Mouse (Mus musculus): ENCODE measurements at regions not wholly inside any gene's neighbourhood (a gene's known extent, or its start where the extent isn't known, plus 50 kb on each side); places are given as distances from the start of the nearest gene placed in this dataset.

GRCm38 (mm10) chr8:10906353-10906752 is 101.9 kb downstream of the Irs2 start:
- no peak for DNase-seq

DNA sequence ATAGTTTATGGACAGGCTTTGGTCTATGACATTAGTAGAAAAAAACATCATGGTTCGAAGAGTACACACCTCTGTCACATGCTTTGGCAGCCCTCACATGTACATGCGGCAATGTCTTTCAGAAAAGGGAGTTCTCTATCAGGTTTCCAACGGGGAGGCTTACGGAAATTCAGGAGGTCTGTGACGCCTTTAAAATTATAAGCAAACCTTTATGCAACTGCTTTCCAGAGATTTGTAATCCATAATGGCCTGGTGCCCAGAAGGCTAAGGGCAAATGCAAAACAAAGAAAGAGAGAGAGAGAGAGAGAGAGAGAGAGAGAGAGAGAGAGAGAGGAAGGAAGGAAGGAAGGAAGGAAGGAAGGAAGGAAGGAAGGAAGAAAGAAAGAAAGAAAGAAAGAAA is 102.5 kb downstream of the Irs2 start:
- no peak for DNase-seq

- DNase-seq = no peak
Observed at GRCm38 (mm10) chr8:10903957-10904356, 104.3 kb downstream of the Irs2 start.

- DNase-seq = no peak
Observed at GRCm38 (mm10) chr8:10901954-10902353, 106.3 kb downstream of the Irs2 start.

GRCm38 (mm10) chr8:10901014-10901413 is 107.2 kb downstream of the Irs2 start:
- peak in 1 of 2 experiments; percentile 45 for DNase-seq

DNA sequence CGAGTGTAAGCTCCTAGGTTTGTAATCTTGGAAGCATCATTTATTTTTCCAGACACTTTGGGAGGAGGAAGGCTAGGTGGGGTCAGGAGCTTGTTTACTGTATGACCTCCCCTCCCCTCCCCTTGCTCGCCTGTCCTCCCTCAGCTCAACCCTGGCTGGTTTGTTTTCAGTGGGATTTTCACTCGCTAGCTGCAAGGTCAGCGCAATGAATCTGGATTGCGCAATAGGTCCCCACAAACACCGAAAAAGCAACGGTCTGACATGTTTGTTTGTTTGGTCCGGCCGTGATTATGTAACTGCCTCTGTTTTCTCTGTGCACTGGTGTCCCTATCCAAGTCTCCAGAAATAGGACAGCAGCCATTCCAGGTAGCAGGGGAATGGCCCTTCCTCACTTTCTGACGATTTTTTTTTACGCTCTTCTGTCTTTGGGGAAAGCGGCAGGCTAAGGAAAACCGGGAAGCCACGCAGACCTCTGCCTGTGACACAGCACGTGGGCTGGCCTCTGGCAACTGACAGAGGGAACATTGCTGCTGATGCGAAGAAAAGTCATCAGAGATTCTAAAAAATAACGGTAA is 108.6 kb downstream of the Irs2 start:
- peak; percentile 74 to 81 for DNase-seq

GRCm38 (mm10) chr8:10898562-10899527 is 109.4 kb downstream of the Irs2 start:
- peak; percentile 41 to 49 for DNase-seq

- no peak for DNase-seq
Observed at GRCm38 (mm10) chr8:10897573-10897972, 110.7 kb downstream of the Irs2 start.

GRCm38 (mm10) chr8:10895178-10895577 is 113.1 kb downstream of the Irs2 start:
- DNase-seq = peak in 1 of 2 experiments; percentile 53

- no peak for DNase-seq
Observed at GRCm38 (mm10) chr8:10894306-10894705, 114.0 kb downstream of the Irs2 start.

- no peak for DNase-seq
Observed at GRCm38 (mm10) chr8:10893709-10894108, 114.5 kb downstream of the Irs2 start.

GRCm38 (mm10) chr8:10891906-10892305 is 116.4 kb downstream of the Irs2 start:
- DNase-seq = no peak

GRCm38 (mm10) chr8:10891440-10891839 is 116.8 kb downstream of the Irs2 start:
- no peak for DNase-seq

GRCm38 (mm10) chr8:10885452-10885851 is 122.8 kb downstream of the Irs2 start:
- no peak for DNase-seq

GRCm38 (mm10) chr8:10883418-10883817 is 124.8 kb downstream of the Irs2 start:
- DNase-seq = peak; percentile 64 to 76

- DNase-seq = peak; percentile 42 to 45
Observed at GRCm38 (mm10) chr8:10882381-10882780, 125.9 kb downstream of the Irs2 start.

DNA sequence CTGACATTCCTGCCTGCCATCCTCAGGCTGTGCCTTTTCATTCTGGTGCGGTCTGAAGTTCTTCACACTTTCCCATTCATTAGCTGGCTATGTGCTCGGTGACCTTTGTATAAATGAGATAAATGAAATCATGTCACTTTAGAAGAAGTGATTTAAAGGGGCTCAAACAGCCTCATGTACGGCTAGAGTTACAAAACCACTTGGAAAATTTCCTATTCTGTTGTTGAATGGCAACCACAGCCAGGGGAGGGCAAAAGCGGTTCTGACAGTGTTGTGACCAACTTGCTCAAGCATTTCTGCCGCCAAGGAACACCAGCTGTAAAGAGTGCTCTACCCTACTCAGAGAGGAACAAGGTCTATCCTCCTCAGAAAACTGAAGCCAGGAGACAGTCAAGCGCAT is 128.4 kb downstream of the Irs2 start:
- no peak for DNase-seq

DNA sequence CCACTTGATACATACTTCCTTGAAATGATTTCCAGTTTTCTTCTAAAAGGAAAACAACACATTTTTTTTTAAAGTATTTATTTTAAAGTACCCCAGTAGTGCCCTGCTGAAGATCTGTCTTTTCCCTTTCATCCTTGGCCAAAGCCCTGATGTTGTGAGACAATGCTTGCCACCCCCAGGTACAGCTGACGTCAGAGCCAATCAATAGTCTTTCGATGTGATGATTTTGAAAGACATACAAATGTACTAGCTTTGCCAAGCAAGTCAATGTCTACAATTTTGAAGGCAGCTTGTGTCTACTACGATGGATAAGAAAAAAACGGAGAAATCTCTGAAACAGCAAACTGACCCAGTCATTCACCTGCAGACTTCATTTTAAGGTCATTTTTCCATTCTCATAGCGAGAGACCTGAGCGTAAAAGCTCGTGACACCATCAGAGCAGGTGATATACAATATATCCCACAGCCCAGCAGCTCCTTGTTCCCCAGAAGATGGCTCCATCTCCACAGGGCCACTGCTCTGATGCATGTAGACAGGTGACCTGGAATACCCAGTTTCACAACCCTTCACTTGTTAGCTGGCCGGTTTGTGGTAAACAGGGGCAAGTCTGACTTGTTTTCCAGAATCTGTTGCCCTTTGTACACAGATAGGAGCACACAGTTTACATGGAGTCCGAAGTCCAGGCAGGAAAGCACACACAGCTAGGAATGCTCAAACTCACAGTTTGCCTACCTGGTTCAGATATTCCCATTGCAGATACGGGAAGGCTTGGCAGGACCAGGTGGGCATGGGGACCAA is 129.0 kb downstream of the Irs2 start:
- no peak for DNase-seq

GRCm38 (mm10) chr8:10878371-10878770 is 129.9 kb downstream of the Irs2 start:
- DNase-seq = no peak

GRCm38 (mm10) chr8:10875170-10875569 is 133.1 kb downstream of the Irs2 start:
- DNase-seq = no peak

DNA sequence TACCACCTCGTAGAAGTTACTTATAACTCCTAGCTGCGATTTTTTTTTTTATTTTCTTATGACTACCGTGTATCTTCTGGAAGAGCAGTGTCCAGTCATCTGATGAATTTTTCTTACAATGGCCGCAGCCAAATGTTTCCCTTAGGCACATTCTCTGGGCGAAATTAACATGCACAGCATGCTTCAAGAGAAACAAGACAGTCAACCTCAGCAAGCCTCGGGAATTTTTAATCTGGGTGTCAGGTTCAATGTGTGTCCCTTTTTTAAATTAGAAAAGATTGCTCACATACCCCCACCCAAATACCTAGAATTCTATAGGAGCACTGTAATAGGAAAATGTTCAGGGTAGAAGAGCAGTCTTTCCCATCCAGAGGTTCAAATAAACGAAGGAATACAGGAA is 136.8 kb downstream of the Irs2 start:
- DNase-seq = no peak

DNA sequence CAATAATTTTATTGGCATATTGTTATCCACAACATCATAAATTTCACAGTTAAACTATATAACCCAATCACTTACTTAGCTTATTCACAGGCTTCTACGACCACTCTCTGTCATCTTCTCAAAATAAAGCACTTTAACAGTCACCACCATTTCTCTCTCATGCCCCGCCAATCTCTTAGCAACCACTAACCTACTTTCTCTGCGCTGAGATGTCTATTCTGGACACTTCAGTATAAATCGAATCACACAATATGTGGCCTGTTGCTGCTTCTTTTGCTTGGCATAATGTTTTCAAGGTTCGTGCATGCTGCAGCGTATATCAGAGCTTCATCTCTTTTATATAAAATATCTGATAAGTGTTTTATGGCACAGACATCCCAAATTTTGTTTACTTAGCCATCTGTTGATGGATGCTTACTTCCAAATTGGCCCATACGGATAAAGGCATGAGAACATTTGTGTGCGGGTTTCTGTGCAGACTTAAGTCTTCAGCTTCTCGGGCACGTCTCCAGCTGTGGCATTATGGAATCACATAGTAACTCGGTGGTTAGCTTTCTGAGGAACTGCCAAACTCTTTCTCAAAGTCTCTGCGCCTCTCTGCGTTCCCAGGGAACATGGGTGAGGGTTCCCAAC is 137.7 kb downstream of the Irs2 start:
- DNase-seq = no peak

Data from heart, adult 18-20 months (tissue).